Mouse (Mus musculus): Measurements from ENCODE around the gene Cyth1.

The Cyth1 gene

GRCm38 (mm10) chr11:118114581-118115110 is 133.7 kb downstream of the Cyth1 start:
- DNase-seq (ENCODE audit: low spot score in 2 of 2), result no peak

GRCm38 (mm10) chr11:118113516-118114205 is 134.7 kb downstream of the Cyth1 start:
- DNase-seq (ENCODE audit: low spot score in 2 of 2), result no peak

- DNase-seq (ENCODE audit: low spot score in 2 of 2), result peak; percentile 72 to 75
Measured at GRCm38 (mm10) chr11:118104001-118104400, 144.4 kb downstream of the Cyth1 start.

- no peak for DNase-seq (ENCODE audit: low spot score in 2 of 2)
Measured at GRCm38 (mm10) chr11:118103383-118103782, 145.0 kb downstream of the Cyth1 start.

- peak; percentile 85 to 90 for DNase-seq (ENCODE audit: low spot score in 2 of 2)
Measured at GRCm38 (mm10) chr11:118102838-118103237, 145.6 kb downstream of the Cyth1 start.

GRCm38 (mm10) chr11:118101133-118101532 is 147.3 kb downstream of the Cyth1 start:
- DNase-seq (ENCODE audit: low spot score in 2 of 2), result no peak

GRCm38 (mm10) chr11:118096736-118097135 is 151.7 kb downstream of the Cyth1 start:
- no peak for DNase-seq (ENCODE audit: low spot score in 2 of 2)

GRCm38 (mm10) chr11:118095004-118095403 is 153.4 kb downstream of the Cyth1 start:
- no peak for DNase-seq (ENCODE audit: low spot score in 2 of 2)

- DNase-seq (ENCODE audit: low spot score in 2 of 2), result no peak
Measured at GRCm38 (mm10) chr11:118091002-118091670, 157.3 kb downstream of the Cyth1 start.

GRCm38 (mm10) chr11:118088896-118089295 is 159.5 kb downstream of the Cyth1 start:
- DNase-seq (ENCODE audit: low spot score in 2 of 2), result no peak

- DNase-seq (ENCODE audit: low spot score in 2 of 2), result no peak
Measured at GRCm38 (mm10) chr11:118085961-118086360, 162.4 kb downstream of the Cyth1 start.

- no peak for DNase-seq (ENCODE audit: low spot score in 2 of 2)
Measured at GRCm38 (mm10) chr11:118085176-118085575, 163.2 kb downstream of the Cyth1 start.

GRCm38 (mm10) chr11:118084266-118084665 is 164.1 kb downstream of the Cyth1 start:
- no peak for DNase-seq (ENCODE audit: low spot score in 2 of 2)

GRCm38 (mm10) chr11:118083811-118084210 is 164.6 kb downstream of the Cyth1 start:
- peak; percentile 23 to 48 for DNase-seq (ENCODE audit: low spot score in 2 of 2)

GRCm38 (mm10) chr11:118082294-118082693 is 166.1 kb downstream of the Cyth1 start:
- no peak for DNase-seq (ENCODE audit: low spot score in 2 of 2)
